Mouse (Mus musculus) kidney, postnatal 25 days (tissue): ENCODE results near the gene Impdh1.
"Not testable (repeated sequence)": the region's sequence is repeated elsewhere in the genome, so short reads cannot be mapped to it uniquely, and the experiment has no call there.

Experiments used
- DNase-seq, 2 experiments: peaks; one replicate each; pipeline ENCODE4 v3.0.0; 2021; ENCODE audit warnings: mixed read lengths in 2 of 2

Impdh1 gene

GRCm38 (mm10) chr6:29215881-29216501 is at the start of gene Impdh1:
Impdh1 (minus strand) TSS chr6:29216364.
- peak; percentile 76 to 83 for DNase-seq

GRCm38 (mm10) chr6:29264456-29264781 is 48.3 kb upstream of the Impdh1 start:
- DNase-seq = no peak

GRCm38 (mm10) chr6:29263650-29264455 is 47.7 kb upstream of the Impdh1 start:
- DNase-seq = no peak

GRCm38 (mm10) chr6:29261831-29262230 is 45.7 kb upstream of the Impdh1 start:
- no peak for DNase-seq

GRCm38 (mm10) chr6:29259418-29259817 is 43.3 kb upstream of the Impdh1 start:
- DNase-seq = no peak

- no peak for DNase-seq
Measured at GRCm38 (mm10) chr6:29247072-29247471, 30.9 kb upstream of the Impdh1 start.

GRCm38 (mm10) chr6:29246585-29246984 is 30.4 kb upstream of the Impdh1 start:
- DNase-seq = no peak

- no peak for DNase-seq
Measured at GRCm38 (mm10) chr6:29246183-29246582, 30.0 kb upstream of the Impdh1 start.

- DNase-seq = no peak
Measured at GRCm38 (mm10) chr6:29245272-29246120, 29.3 kb upstream of the Impdh1 start.

GRCm38 (mm10) chr6:29242265-29242664 is 26.1 kb upstream of the Impdh1 start:
- DNase-seq = no peak

- no peak for DNase-seq
Measured at GRCm38 (mm10) chr6:29241697-29242096, 25.5 kb upstream of the Impdh1 start.

- peak in 1 of 2 experiments; percentile 76 for DNase-seq
Measured at GRCm38 (mm10) chr6:29240806-29241205, 24.6 kb upstream of the Impdh1 start.

GRCm38 (mm10) chr6:29234272-29234671 is 18.1 kb upstream of the Impdh1 start:
- peak in 1 of 2 experiments; percentile 13 for DNase-seq

- DNase-seq = no peak
Measured at GRCm38 (mm10) chr6:29233710-29234109, 17.5 kb upstream of the Impdh1 start.

- DNase-seq = no peak
Measured at GRCm38 (mm10) chr6:29232321-29232720, 16.2 kb upstream of the Impdh1 start.

GRCm38 (mm10) chr6:29231799-29232198 is 15.6 kb upstream of the Impdh1 start:
- DNase-seq = no peak

GRCm38 (mm10) chr6:29230386-29230785 is 14.2 kb upstream of the Impdh1 start:
- DNase-seq = no peak

GRCm38 (mm10) chr6:29229265-29229913 is 13.2 kb upstream of the Impdh1 start:
- no peak for DNase-seq

- not testable (repeated sequence) for DNase-seq
Measured at GRCm38 (mm10) chr6:29217717-29218116, 1.6 kb upstream of the Impdh1 start.

- DNase-seq = no peak
Measured at GRCm38 (mm10) chr6:29215181-29215580, 983 bp downstream of the Impdh1 start.

GRCm38 (mm10) chr6:29214776-29215175 is 1.4 kb downstream of the Impdh1 start:
- DNase-seq = peak in 1 of 2 experiments; percentile 22

GRCm38 (mm10) chr6:29214245-29214644 is 1.9 kb downstream of the Impdh1 start:
- DNase-seq = peak; percentile 54 to 83

- DNase-seq = no peak
Measured at GRCm38 (mm10) chr6:29213436-29213835, 2.7 kb downstream of the Impdh1 start.
